Mouse (Mus musculus) testis, postnatal 14 days (tissue): ENCODE measurements around the gene Atg4b.
"Not testable (repeated sequence)": the region's sequence is repeated elsewhere in the genome, so short reads cannot be mapped to it uniquely, and the experiment has no call there.

ENCODE experiments used
- DNase-seq: peaks from one replicate; pipeline ENCODE4 v3.0.0; 2021; ENCODE audit warnings: low spot score

The Atg4b gene

GRCm38 (mm10) chr1:93756154-93756553 lies 4.9 kb downstream of the Atg4b start:
- no peak for DNase-seq

GRCm38 (mm10) chr1:93760076-93760475 lies 8.8 kb downstream of the Atg4b start:
- no peak for DNase-seq

- not testable (repeated sequence) for DNase-seq
Observed at GRCm38 (mm10) chr1:93763531-93763930, 12.2 kb downstream of the Atg4b start.

- no peak for DNase-seq
Observed at GRCm38 (mm10) chr1:93764871-93765591, 13.7 kb downstream of the Atg4b start.

DNA sequence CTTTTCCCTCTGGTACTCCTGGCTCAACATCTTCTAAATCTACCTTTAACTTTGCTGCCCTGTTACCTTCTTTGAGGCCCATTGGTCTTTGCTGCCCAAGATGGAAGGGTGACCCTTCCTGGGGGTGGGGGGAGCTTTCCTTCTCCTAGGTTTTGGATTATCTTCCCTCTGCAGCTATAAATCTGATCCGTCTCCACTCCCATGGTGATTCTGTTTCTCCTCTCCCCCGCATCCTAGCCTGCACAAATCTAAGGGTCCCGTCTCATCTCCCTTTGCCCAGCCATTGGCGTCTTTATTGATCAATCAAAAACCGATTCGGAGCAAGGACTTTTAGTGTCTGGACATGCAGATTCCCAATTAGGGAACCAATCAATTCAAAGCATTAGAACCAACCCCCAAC lies 16.3 kb downstream of the Atg4b start:
- DNase-seq, result no peak

DNA sequence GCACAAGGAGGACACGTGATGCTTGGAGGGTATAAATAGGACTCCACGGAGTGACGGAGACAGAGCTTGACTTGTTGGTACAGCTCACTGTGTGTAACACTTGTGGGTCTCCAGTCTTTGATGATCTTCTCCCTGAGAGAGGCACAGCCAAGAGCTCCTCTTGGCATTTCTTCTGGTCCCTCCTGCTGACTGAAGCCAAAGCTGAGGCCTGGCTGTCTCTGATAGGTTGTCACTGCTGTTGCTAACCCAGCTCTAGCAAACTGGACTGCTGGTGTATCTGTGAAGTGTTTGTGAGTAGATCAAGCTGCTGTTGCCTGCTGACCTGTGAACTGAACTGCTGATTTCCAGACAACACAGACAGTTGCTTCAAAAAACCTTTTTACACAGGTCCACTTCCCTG lies 18.6 kb downstream of the Atg4b start:
- DNase-seq, result no peak

GRCm38 (mm10) chr1:93776686-93777085 lies 25.4 kb downstream of the Atg4b start:
- no peak for DNase-seq

DNA sequence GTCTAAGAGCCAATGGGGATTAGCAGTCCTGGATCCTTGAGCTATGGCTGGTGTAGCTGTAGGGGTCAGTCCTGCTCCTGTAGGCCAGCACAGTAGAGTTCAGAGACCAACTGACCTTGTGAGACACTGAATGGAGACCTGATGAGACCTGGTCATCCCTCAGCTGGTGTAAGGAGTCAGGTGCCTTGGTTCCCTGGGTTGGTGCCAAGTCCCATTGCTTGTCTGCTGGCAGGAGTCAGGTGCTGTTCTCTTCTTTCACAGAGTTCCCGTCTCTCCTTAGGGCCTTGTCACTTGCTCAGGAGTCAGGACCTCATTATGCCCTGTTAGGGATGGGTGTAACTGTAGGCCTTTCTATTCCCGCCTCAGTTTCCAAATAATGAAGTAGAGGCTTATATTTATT lies 35.6 kb downstream of the Atg4b start:
- no peak for DNase-seq

GRCm38 (mm10) chr1:93794526-93794925 lies 43.2 kb downstream of the Atg4b start:
- DNase-seq, result no peak

DNA sequence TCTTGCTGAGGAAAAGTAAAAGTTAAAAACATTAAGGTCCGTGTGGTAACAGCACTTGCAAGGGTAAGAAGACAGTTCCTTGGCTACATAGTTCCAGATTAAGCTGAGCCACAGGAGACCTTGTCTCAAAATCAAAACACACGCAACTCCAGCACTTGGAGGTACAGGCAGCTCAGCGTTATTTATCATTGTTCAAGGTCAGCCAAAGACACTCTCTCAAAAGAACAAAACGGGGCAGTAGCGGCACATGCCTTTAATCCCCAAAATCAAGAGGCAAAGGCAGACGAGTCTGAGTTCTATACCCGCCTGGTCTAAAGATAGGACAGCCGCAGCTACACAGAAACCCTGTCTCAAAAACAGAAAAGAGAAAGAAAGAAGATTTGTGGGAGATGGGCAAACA lies 44.6 kb downstream of the Atg4b start:
- no peak for DNase-seq

- no peak for DNase-seq
Observed at GRCm38 (mm10) chr1:93800670-93801503, 49.6 kb downstream of the Atg4b start.

DNA sequence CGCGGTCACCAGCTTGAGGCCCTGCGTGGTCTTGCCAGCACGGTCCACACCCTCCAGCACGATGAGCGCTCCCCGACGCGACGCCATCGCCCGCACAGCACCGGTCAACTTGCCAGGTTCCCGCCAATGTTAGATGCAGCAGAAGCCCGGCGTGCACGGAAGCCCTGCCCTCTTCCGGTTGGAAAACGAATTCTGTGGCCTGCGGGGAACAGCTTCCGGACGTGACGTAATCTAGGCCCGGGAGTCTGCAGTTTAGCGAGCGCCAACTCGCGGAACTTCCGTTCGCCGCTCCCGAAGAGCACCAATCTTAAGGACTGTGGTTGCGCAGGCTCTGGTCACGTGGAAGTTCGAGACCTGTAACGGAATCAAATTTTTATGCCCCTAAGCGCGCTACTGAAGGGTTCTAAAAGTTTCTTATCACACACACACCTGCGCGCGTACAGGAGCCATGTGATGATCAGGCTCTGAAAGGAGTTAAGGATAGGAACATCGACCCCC lies 50.5 kb downstream of the Atg4b start, which contains the start of gene Dtymk:
Dtymk (minus strand) TSS at position 194 of the 498 bp plus-strand sequence.
- DNase-seq, result peak; percentile 92

DNA sequence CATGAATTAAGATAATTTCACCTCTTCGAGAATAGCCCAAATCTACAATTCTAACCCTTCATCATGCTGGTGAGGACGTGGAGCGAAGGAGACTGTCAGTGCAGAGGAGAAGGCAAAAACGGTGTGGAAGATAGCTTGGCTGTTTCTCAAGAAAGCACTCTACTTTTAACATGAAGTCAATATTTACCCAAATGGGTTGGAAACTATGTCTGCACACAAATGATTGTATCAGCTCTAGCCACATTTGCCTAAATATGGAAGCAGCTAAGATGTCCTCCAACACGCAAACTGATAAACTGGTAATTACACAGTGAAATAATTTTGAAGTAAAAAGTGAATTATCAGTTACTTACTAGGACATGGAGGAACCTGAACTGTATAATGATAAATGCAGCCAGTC lies 51.5 kb downstream of the Atg4b start:
- no peak for DNase-seq

GRCm38 (mm10) chr1:93803556-93804507 lies 52.5 kb downstream of the Atg4b start, which contains the start of gene Ing5:
TSS of gene Ing5 (plus strand) at chr1:93803965.
- peak; percentile 98 for DNase-seq

GRCm38 (mm10) chr1:93804818-93805217 lies 53.5 kb downstream of the Atg4b start:
- DNase-seq, result no peak

DNA sequence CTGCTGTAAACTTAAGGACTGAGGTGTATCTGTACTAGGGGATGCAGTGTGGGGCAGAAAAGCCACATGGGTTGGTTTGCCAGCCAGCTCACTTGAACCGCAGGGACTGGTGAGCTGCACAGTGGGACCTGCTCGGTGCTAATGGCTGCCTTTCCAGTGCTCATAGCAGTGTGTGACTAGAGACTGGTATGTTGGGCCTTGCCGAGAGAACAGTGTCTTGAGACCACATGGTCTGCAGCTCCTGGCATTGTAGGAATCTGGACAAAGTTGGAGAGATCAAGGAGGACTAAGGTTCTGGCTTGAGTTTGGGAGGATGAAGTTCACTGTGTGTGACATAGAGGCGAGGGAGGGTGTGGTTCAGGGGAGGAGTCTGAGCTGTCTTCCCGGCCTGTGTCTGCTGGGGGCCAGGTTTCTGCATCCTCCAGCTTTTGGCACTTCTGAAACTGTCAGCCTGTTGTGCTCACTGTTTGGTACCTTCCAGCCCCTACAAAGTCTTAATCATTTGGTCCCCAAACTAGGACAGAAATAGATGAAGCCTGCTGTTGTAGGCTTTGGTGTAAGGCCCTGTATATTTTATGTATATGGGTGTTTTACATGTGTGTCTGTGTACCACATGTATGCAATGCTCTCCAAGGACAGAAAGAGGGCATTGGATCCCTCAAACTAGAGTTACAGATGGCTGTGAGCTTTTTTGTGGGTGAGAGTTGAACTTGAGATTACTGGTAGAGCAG lies 54.1 kb downstream of the Atg4b start:
- DNase-seq, result no peak

DNA sequence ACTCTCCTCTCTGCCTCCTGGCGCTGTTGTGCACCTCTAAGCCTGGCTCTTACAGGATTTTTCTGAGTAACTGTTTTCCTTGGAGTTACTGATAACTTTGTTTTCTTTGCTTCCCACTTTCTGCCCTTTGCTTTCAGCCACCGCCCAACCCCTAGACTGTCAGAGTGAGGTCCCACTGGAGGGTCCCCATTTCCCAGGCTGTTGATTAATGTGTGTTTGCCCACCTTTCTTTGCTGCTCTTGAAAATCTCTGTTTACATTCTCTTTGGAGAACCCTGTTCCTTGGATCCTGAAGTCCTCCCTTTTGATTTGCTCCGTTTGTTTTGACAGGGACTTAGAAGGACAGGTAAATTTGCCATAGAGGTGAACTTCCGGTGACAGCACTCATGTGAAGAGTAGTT lies 57.6 kb downstream of the Atg4b start:
- DNase-seq, result no peak

DNA sequence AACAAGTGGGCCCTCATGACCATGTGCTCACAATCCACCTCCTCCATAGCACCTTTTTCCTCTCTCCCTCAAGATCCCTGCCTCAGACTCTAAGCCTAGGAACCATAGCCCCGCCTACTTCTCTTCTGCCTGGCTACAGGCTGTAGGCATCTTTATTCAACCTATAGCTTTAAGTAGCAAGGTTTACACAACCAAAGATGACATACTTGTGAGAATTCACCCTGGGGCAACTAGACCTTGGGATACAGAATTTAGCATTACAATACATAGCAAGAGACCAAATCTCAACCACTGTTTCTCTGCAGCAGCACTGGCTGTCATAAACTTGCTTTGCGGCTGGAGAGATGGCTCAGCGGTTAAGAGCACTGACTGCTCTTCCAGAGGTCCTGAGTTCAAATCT lies 58.7 kb downstream of the Atg4b start:
- DNase-seq, result no peak

DNA sequence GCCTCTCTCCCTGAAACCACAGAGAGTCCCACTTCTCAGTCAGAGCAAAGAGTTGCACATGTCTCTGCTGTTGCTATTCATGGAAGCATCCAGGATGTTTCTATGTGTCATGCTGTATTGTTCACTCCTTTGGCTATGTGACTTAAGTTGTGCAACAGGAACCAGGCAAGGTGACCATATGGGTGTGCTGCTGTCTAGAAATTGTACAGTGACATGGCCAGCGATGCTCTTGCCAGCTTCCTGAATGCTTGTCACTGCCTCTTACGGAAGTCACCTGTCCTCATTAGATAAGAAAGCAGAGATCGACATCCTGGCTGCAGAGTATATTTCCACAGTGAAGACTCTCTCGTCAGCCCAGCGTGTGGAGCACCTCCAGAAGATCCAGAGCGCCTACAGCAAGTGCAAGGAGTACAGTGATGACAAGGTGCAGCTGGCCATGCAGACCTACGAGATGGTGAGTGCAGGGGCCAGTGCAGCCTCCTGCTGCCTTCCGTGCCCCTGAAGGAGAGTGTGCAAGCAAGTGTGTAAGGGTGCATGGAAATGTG lies 60.3 kb downstream of the Atg4b start:
- no peak for DNase-seq

GRCm38 (mm10) chr1:93817823-93818532 lies 66.7 kb downstream of the Atg4b start:
- DNase-seq, result no peak
